Mouse (Mus musculus): ENCODE results near the gene Arf6. TPM values are rescaled to one million over a fixed set of nuclear protein-coding genes. Genes with fewer than 3 reads are reported as not detected.
"Not testable (repeated sequence)": the region's sequence is repeated elsewhere in the genome, so short reads cannot be mapped to it uniquely, and the experiment has no call there.

The Arf6 gene
- polyA plus RNA-seq, 1 experiment from 2014 or later: 49.7 TPM

GRCm38 (mm10) chr12:69377188-69377587, 5.2 kb downstream of the Arf6 start:
- no peak for ATAC-seq (ENCODE audit: low FRiP score, low read depth)
- 0 out of 2 replicates have a peak, but pooled peaks cover 3% of the 10 kb centered on the region for H3K36me3 ChIP-seq
- WGBS: 98% methylated on average over 1 of the region's 1 CpGs

DNA sequence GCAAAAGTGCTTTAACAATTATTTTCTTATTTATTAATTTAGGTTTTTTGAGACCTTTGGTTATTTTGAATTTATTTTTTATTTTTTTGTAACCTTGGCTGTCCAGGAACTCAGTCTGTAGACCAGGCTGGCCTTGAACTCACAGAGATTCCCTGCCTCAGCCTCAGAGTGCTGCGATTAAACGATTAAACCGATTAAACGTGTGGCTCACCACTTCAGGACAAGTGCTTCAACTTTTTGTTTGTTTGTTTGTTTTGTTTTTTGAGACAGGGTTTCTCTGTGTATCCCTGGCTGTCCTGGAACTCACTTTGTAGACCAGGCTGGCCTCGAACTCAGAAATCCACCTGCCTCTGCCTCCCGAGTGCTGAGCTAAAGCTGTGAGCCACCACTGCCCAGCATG, 5.7 kb downstream of the Arf6 start:
- H3K9me3 ChIP-seq; H3K4me2 ChIP-seq (replicated peaks); H3K27ac ChIP-seq (replicated peaks); H3K36me3 ChIP-seq; H3K27me3 ChIP-seq; H3K4me3 ChIP-seq; H3K9ac ChIP-seq (replicated peaks); ATAC-seq (ENCODE audit: low FRiP score, low read depth): not testable (repeated sequence)
- 95% methylated on average over 6 of the region's 6 CpGs for whole genome bisulfite sequencing
- H3K4me1 ChIP-seq: peaks cover 21% of the 10 kb centered on the region

More at GRCm38 (mm10) chr12:69377188-69377587, 5.2 kb downstream of the Arf6 start:
- Histone ChIP-seq H3K4me3 (no peak overlapping the region), H3K9ac (replicated peaks) (no peak overlapping the region), H3K4me2 (replicated peaks) (no peak overlapping the region), H3K4me1 (peaks cover 21% of the 10 kb centered on the region), H3K27me3 (no peaks in the 10 kb centered on the region), H3K27ac (replicated peaks) (no peak overlapping the region), H3K9me3 (no peaks in the 10 kb centered on the region)

DNA sequence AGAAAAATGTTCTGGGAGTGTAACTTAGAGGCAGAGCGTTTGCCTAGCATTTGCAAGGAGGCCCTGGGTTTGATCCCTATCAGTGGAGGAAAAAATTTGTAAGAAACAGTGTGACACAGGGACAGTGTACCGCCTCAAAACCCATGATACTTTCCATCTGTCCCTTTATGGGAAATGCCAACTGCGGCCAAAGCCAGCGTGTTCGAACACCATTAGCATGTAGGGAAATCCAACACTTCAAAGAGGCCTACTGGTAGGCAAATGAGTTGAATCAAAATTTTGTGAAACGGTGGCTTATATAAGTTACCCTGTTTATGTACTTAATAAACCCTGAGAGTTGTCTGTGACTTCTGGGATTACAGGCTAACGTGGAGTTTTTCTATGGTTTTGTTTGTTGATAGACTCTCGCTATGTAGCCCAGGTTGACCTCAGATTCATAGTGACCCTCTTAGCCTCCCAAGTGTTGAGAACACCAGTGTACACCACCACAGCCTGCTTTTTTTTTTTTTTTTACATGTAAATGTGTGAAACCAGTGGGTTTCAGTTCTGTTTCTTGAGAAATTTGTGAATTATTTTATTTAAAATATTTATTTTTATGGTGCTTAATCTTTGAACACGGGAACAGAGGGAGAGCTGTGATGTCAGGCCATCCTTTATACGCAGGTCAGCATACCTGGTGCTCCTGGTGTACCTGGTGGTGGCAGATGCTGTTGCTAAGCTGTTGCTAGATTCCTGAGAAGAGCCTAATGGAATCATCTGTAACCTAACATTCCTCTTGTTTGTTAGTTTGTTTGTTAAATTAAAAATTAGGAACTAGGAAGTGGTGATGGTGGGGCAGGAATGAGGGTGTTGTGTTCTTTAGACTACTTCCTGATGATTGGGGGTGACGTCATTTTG, 6.9 kb downstream of the Arf6 start:
- peaks cover 13% of the 10 kb centered on the region for H3K4me1 ChIP-seq
- H3K27me3 ChIP-seq: no peaks in the 10 kb centered on the region
- H3K4me3 ChIP-seq: no peak overlapping the region
- 94% methylated on average over 11 of the region's 11 CpGs for WGBS
- no peak overlapping the region for H3K9ac ChIP-seq (replicated peaks)
- no peak for ATAC-seq (ENCODE audit: low FRiP score, low read depth)
- H3K27ac ChIP-seq (replicated peaks): no peak overlapping the region
- no peaks in the 10 kb centered on the region for H3K9me3 ChIP-seq
- H3K4me2 ChIP-seq (replicated peaks): no peak overlapping the region
- H3K36me3 ChIP-seq: 0 out of 2 replicates have a peak, but pooled peaks cover 3% of the 10 kb centered on the region

DNA sequence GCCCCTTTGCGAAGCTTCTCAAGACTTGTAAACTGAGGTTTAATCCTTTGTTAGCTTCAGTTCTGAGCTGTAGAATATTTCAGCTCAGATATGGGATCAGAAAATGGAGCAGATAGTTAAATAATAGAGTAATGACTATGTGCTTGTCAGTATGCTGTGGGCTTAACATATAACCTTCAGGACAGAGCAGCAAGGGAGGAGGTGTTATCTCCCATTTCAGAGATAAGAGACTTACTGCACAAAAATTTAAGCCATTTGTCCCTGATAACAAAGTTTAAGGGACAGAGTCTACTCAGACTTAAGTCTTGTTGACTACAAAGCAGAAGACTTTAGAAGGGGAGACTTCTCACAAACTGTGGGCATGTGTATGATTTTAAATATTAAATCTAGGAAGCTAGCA, 10.9 kb downstream of the Arf6 start:
- Histone ChIP-seq H3K9ac (replicated peaks) (no peak overlapping the region), H3K9me3 (no peaks in the 10 kb centered on the region), H3K27me3 (no peaks in the 10 kb centered on the region), H3K36me3 (no peaks in the 10 kb centered on the region), H3K4me1 (no peaks in the 10 kb centered on the region), H3K27ac (replicated peaks) (no peak overlapping the region), H3K4me3 (no peak overlapping the region), H3K4me2 (replicated peaks) (no peak overlapping the region)
- 90% methylated on average over 1 of the region's 1 CpGs for WGBS
- no peak for ATAC-seq (ENCODE audit: low FRiP score, low read depth)

DNA sequence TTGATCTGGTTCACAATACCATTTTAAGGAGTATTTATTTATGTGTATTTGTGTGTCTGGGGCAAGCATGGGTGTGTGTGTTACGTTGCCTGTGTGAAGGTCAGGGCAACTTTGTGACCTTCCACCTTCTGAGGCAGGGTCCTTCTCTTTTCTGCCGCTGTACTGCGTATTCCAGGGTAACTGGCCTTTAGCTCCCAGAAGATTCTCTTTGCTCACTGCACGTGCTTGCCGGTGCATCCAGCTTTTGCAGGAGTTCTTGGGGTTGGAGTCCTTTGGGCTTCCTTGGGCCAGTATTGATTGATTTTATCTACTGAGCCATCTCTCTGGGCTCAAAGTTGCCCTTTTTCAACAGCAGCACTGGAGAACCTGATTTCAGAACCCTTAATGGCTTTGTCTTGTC, 12.7 kb downstream of the Arf6 start:
- Histone ChIP-seq H3K4me3 (no peak overlapping the region), H3K4me2 (replicated peaks) (no peak overlapping the region), H3K9me3 (no peaks in the 10 kb centered on the region), H3K36me3 (no peaks in the 10 kb centered on the region), H3K9ac (replicated peaks) (no peak overlapping the region), H3K27me3 (no peaks in the 10 kb centered on the region), H3K27ac (replicated peaks) (no peak overlapping the region), H3K4me1 (no peaks in the 10 kb centered on the region)
- no peak for ATAC-seq (ENCODE audit: low FRiP score, low read depth)
- WGBS: 84% methylated on average over 5 of the region's 5 CpGs

DNA sequence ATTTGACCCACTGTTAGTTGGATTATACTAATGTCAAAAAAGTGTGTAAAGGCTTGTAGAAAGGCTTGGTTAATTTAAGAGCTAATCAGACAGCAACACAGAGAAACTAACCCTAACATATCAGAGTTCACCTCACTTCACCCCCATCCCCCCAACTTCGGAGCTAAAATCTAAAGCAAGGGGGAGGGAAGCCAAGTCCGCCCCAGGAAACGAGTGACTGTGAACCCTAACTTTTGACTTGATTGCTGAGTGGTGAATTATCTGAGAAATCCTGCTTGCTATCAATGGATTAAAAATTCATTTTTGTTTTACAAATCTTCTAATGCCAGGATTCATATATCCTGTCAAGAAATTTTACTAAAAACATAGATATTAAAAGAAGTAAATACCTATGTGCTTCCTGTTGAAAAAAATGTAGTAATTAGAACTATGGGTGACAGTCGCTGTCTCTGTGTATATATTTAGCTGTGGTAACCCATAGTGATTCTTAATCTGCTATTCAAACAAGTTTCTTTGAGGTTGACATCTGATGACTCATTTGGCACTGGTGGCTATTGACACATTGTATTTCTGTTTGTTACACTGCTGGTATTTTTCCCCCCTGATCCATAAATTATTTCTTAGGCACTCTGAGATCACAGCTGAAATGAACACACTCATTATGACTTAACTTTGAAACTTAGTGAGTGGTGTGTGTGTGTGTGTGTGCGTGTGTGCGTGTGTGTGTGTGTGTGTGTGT, 13.8 kb downstream of the Arf6 start:
- no peak overlapping the region for H3K9ac ChIP-seq (replicated peaks)
- ATAC-seq (ENCODE audit: low FRiP score, low read depth): no peak
- no peak overlapping the region for H3K4me2 ChIP-seq (replicated peaks)
- H3K27ac ChIP-seq (replicated peaks): no peak overlapping the region
- no peaks in the 10 kb centered on the region for H3K36me3 ChIP-seq
- H3K4me3 ChIP-seq: no peak overlapping the region
- no peaks in the 10 kb centered on the region for H3K9me3 ChIP-seq
- 76% methylated on average over 6 of the region's 6 CpGs for WGBS
- no peaks in the 10 kb centered on the region for H3K27me3 ChIP-seq
- H3K4me1 ChIP-seq: no peaks in the 10 kb centered on the region

DNA sequence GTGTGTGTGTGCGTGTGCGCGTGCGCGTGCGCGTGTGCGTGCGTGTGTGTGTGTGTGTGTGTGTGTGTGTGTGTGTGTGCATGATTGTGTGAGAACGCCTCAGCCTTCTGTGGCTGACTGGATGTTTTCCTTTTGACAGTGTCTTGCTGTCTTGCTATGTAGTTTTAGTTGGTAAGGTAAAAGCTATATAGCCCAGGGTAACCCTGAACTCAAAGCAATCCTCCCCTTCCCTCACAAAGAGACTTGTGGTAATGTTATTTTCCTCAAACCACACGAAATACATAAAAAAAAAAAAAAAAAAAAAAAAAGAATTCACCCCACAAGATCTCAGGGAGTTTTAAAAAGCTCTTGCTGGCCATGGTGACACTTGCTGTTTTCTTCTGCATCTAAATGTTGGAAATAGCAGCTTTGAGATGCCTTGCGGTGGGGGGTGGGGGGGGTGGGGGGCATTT, 14.4 kb downstream of the Arf6 start:
- ATAC-seq (ENCODE audit: low FRiP score, low read depth); H3K4me2 ChIP-seq (replicated peaks); H3K27ac ChIP-seq (replicated peaks); H3K4me3 ChIP-seq; H3K9ac ChIP-seq (replicated peaks); H3K36me3 ChIP-seq; H3K4me1 ChIP-seq; H3K9me3 ChIP-seq; H3K27me3 ChIP-seq: not testable (repeated sequence)
- WGBS: 85% methylated on average over 8 of the region's 12 CpGs

DNA sequence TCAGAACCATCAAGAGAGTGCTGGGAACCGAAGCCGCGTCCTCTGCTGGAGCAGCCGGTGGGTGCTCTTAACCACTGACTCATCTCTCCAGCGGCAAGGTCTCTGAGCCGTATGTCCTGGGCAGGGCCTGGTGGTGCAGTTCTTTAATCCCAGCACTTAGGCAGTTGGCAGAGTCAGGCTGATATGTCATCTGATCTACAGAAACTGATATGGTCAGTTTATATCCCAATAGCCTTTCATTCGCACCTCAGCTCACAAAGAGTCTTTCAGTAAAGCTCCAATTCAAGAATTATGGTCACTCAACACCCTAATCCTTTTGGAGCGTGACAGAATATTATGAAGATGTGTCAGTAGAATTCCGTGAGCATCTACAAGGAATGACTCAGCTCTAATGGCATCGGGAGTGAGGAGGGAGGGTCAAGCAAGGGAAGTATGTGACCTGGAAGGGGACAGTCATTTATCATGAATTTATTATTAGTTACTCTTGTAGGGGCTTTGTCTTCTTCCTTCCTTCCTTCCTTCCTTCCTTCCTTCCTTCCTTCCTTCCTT, 16.4 kb downstream of the Arf6 start:
- H3K4me2 ChIP-seq (replicated peaks): no peak overlapping the region
- WGBS: 89% methylated on average over 10 of the region's 10 CpGs
- H3K4me1 ChIP-seq: no peaks in the 10 kb centered on the region
- no peaks in the 10 kb centered on the region for H3K9me3 ChIP-seq
- no peaks in the 10 kb centered on the region for H3K27me3 ChIP-seq
- H3K27ac ChIP-seq (replicated peaks): no peak overlapping the region
- H3K4me3 ChIP-seq: no peak overlapping the region
- no peaks in the 10 kb centered on the region for H3K36me3 ChIP-seq
- no peak overlapping the region for H3K9ac ChIP-seq (replicated peaks)
- ATAC-seq (ENCODE audit: low FRiP score, low read depth): no peak

DNA sequence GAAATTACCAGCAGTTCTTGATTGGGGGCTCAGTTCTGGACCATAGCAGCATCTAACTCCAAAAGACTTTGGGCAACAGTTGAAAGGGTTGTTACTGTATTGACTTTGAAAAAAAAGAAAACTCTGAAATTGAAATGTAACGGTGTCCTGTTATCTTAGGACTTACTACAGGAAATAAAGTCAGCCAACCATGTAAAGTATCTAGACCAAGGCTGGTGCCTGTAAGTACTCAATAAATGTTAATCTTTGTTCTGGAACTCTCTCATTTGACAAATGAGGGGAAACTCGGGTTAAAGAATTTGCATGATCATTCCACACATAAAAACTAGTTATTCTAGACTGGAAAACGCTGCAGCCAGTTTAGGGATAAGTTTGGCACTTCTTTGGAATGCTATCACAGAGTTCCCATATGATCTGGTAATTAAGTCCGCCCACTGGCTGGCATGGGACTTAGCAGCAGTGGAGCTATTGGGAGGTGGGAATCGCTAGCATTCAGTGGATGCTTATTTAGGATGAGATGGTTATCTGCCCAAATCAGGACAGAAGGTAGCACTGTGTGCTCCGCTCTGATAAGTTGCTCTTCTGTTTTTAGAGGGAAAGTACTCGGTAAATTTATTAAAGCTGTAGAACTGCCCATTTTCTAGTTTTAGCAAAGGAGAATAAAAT, 17.5 kb downstream of the Arf6 start:
- WGBS: 79% methylated on average over 7 of the region's 7 CpGs

GRCm38 (mm10) chr12:69390000-69390698, 18.2 kb downstream of the Arf6 start:
- no peaks in the 10 kb centered on the region for H3K36me3 ChIP-seq
- no peak overlapping the region for H3K27ac ChIP-seq (replicated peaks)
- 77% methylated on average over 7 of the region's 7 CpGs for WGBS
- no peaks in the 10 kb centered on the region; the same call in 1 of the 2 replicates for H3K27me3 ChIP-seq
- no peak overlapping the region for H3K4me2 ChIP-seq (replicated peaks)
- no peaks in the 10 kb centered on the region for H3K4me1 ChIP-seq
- no peak overlapping the region for H3K9ac ChIP-seq (replicated peaks)
- H3K9me3 ChIP-seq: no peaks in the 10 kb centered on the region
- H3K4me3 ChIP-seq: no peak overlapping the region
- no peak for ATAC-seq (ENCODE audit: low FRiP score, low read depth)

More for the DNA sequence above, 17.5 kb downstream of the Arf6 start:
- Histone ChIP-seq H3K36me3 (no peaks in the 10 kb centered on the region), H3K4me2 (replicated peaks) (no peak overlapping the region), H3K4me3 (no peak overlapping the region), H3K27ac (replicated peaks) (no peak overlapping the region), H3K9ac (replicated peaks) (no peak overlapping the region), H3K27me3 (no peaks in the 10 kb centered on the region; the same call in 1 of the 2 replicates), H3K4me1 (no peaks in the 10 kb centered on the region), H3K9me3 (no peaks in the 10 kb centered on the region)
- no peak for ATAC-seq (ENCODE audit: low FRiP score, low read depth)

- no peak overlapping the region for H3K27ac ChIP-seq (replicated peaks)
These were observed 21.1 kb downstream of the Arf6 start for GRCm38 (mm10) chr12:69393076-69393475.

More at GRCm38 (mm10) chr12:69393076-69393475, 21.1 kb downstream of the Arf6 start:
- Histone ChIP-seq H3K4me1 (no peaks in the 10 kb centered on the region), H3K27me3 (no peaks in the 10 kb centered on the region; the same call in 1 of the 2 replicates), H3K9me3 (no peaks in the 10 kb centered on the region), H3K4me2 (replicated peaks) (no peak overlapping the region), H3K36me3 (no peaks in the 10 kb centered on the region), H3K9ac (replicated peaks) (no peak overlapping the region), H3K4me3 (no peak overlapping the region)
- WGBS: 77% methylated on average over 10 of the region's 10 CpGs
- ATAC-seq (ENCODE audit: low FRiP score, low read depth): no peak
